Mouse (Mus musculus): ENCODE data around the gene Cldn20. TPM values are rescaled to one million over a fixed set of nuclear protein-coding genes. Genes with fewer than 3 reads are reported as not detected.

The Cldn20 gene
- polyA plus RNA-seq, 1 experiment from 2014 or later, result not detected

DNA sequence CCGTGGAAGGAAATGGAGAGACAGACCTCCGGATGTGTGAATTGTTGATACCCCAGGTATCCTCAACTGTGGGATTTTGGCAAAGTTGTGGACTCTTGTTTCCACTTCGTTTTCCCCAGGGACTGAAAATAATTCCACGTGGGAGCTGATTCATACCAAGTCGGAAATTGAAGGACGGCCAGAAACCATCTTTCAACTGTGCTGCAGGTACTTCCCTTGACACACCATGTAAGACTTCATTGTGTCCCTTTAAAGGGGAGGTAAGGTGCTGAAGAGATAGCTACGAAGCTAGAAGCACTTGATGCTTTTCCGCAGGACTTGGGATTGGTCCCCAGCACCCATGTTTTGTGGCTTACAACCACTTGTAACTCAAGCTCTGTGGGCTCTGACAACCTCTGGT, 16.5 kb upstream of the Cldn20 start:
- H3K27me3 ChIP-seq (ENCODE audit: insufficient read depth, low read length), result no peaks in the 10 kb centered on the region
- no peak for TF ChIP-seq EP300 (IDR thresholded peaks at IDR 0.05; ENCODE audit: low read depth)
- TF ChIP-seq CTCF (IDR thresholded peaks at IDR 0.05; ENCODE audit: low read depth), result no peak
- peaks cover 11% of the 10 kb centered on the region; the same call in 1 of the 2 replicates for H3K36me3 ChIP-seq (replicated peaks; ENCODE audit: insufficient read depth, low read length)
- H3K4me1 ChIP-seq (ENCODE audit: insufficient read depth), result no peaks in the 10 kb centered on the region
- no peak overlapping the region for H3K4me3 ChIP-seq (ENCODE audit: low read depth, low read length)
- no peak overlapping the region for H3K9ac ChIP-seq (replicated peaks)
- no peaks in the 10 kb centered on the region for H3K9me3 ChIP-seq (ENCODE audit: low read length)
- H3K27ac ChIP-seq (ENCODE audit: low read depth), result no peak overlapping the region
- DNase-seq, result no peak
- no peak overlapping the region for H3K4me2 ChIP-seq (ENCODE audit: low read depth, low read length)
- WGBS (ENCODE audit: insufficient replicate concordance), result 87% methylated on average over 8 of the region's 8 CpGs
- no peak for ATAC-seq

DNA sequence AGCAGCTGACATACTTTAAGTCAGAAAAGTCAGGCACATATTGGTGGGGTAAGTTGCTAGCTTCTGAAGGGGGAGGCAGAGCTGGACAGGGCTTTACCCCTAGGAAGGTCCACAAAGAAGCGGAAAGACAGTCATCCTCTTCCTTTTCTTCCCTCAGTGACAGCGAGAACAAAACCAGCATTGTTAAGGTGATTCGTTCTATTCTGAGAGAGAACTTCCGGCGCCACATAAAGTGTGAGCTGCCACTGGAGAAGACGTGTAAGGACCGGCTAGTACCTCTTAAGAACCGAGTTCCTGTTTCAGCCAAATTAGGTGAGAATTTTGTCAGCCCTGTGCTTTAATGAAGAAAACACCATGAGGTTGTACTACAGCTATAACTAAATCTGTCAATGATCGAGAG, 15.9 kb upstream of the Cldn20 start:
- H3K27ac ChIP-seq (ENCODE audit: low read depth), result no peak overlapping the region
- peaks cover 11% of the 10 kb centered on the region; the same call in 1 of the 2 replicates for H3K36me3 ChIP-seq (replicated peaks; ENCODE audit: insufficient read depth, low read length)
- H3K4me3 ChIP-seq (ENCODE audit: low read depth, low read length), result no peak overlapping the region
- no peak overlapping the region for H3K4me2 ChIP-seq (ENCODE audit: low read depth, low read length)
- ATAC-seq (no peak), DNase-seq (no peak)
- no peaks in the 10 kb centered on the region for H3K4me1 ChIP-seq (ENCODE audit: insufficient read depth)
- no peaks in the 10 kb centered on the region for H3K27me3 ChIP-seq (ENCODE audit: insufficient read depth, low read length)
- no peak overlapping the region for H3K9ac ChIP-seq (replicated peaks)
- WGBS (ENCODE audit: insufficient replicate concordance), result 80% methylated on average over 9 of the region's 9 CpGs
- no peak for TF ChIP-seq EP300 (IDR thresholded peaks at IDR 0.05; ENCODE audit: low read depth)
- TF ChIP-seq CTCF (IDR thresholded peaks at IDR 0.05; ENCODE audit: low read depth), result no peak
- H3K9me3 ChIP-seq (ENCODE audit: low read length), result no peaks in the 10 kb centered on the region

DNA sequence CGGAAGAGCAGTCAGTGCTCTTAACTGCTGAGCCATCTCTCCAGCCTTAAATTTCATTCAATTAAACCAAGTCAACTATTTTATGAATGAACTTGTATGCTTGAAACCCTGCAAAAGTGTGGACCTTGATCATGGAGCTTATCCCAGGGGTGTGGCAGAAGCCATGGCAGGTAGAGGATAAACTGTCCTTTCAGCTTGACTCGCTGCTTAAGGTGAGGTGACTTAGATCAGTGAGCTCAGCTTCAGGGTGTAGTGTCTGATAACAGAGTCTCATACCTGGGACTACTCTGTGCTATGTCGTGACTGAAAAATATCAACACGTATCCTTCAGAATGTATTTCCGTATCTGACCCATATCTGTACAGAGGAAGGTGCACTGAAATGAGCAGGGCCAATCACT, 12.0 kb upstream of the Cldn20 start:
- no peak overlapping the region for H3K4me2 ChIP-seq (ENCODE audit: low read depth, low read length)
- no peaks in the 10 kb centered on the region for H3K9me3 ChIP-seq (ENCODE audit: low read length)
- WGBS (ENCODE audit: insufficient replicate concordance), result 83% methylated on average over 5 of the region's 5 CpGs
- no peak overlapping the region for H3K27ac ChIP-seq (ENCODE audit: low read depth)
- no peak overlapping the region for H3K9ac ChIP-seq (replicated peaks)
- H3K36me3 ChIP-seq (replicated peaks; ENCODE audit: insufficient read depth, low read length), result peaks cover 11% of the 10 kb centered on the region; the same call in 1 of the 2 replicates
- H3K4me1 ChIP-seq (ENCODE audit: insufficient read depth), result no peaks in the 10 kb centered on the region
- ATAC-seq, result no peak
- TF ChIP-seq EP300 (IDR thresholded peaks at IDR 0.05; ENCODE audit: low read depth), result no peak
- no peak for TF ChIP-seq CTCF (IDR thresholded peaks at IDR 0.05; ENCODE audit: low read depth)
- no peak for DNase-seq
- H3K27me3 ChIP-seq (ENCODE audit: insufficient read depth, low read length), result no peaks in the 10 kb centered on the region
- H3K4me3 ChIP-seq (ENCODE audit: low read depth, low read length), result no peak overlapping the region

DNA sequence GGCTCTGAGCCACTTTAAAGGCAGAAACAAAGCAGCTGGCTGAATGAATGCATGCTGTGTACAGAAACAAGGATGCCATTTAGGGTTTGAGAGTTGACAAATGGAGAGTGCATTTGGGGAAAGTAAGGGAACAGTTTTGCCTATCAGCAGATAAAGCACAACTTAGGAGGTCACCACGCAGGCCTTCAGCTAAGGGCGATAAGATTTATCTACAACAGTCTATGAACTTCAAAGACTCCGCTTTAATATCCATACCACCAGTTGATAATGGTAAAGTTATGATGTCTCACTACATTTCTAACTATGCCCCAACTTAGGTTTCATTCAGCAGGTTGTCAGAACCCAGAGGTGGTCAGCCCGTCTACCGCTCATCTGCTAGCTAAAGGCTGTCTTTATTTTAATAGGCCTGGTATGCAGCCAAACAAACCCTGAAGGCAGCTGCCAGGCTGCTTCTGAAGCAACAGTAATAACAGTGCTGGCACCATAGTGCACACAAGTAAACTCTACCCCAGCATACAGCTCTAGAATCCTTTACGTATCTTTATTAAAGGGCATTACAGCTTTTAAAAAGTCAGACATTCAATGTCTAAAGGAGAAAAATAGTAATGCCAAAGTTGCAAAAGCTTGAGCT, 4.4 kb upstream of the Cldn20 start:
- Histone ChIP-seq H3K4me1 (ENCODE audit: insufficient read depth) (no peaks in the 10 kb centered on the region), H3K9me3 (ENCODE audit: low read length) (no peaks in the 10 kb centered on the region), H3K9ac (replicated peaks) (no peak overlapping the region), H3K4me2 (ENCODE audit: low read depth, low read length) (no peak overlapping the region), H3K27me3 (ENCODE audit: insufficient read depth, low read length) (no peaks in the 10 kb centered on the region), H3K27ac (ENCODE audit: low read depth) (no peak overlapping the region), H3K4me3 (ENCODE audit: low read depth, low read length) (no peak overlapping the region), H3K36me3 (replicated peaks; ENCODE audit: insufficient read depth, low read length) (no peaks in the 10 kb centered on the region; the same call in none of the 2 replicates)
- no peak for DNase-seq
- ATAC-seq, result no peak
- 67% methylated on average over 6 of the region's 6 CpGs for WGBS (ENCODE audit: insufficient replicate concordance)
- TF ChIP-seq CTCF (IDR thresholded peaks at IDR 0.05; ENCODE audit: low read depth) (no peak), EP300 (IDR thresholded peaks at IDR 0.05; ENCODE audit: low read depth) (no peak)

DNA sequence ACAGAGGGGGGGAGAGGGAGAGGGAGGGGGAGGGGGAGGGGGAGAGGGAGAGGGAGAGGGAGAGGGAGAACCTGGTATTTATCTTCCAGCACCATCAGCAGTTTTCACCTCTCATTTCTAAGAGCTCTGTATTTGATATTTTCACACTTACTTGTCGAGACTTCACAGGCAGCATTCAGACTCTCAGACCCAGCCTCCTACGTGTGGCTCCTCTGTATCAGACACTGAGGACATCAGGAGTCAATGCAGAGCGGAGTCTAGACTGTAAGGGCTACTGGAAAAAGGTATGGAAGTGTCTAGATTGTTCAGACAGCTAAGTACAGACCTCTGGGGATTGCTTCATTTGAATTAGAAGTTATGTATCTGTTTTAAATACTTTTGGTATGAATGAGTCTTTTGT, 2.8 kb upstream of the Cldn20 start:
- TF ChIP-seq EP300 (IDR thresholded peaks at IDR 0.05; ENCODE audit: low read depth), result no peak
- TF ChIP-seq CTCF (IDR thresholded peaks at IDR 0.05; ENCODE audit: low read depth), result no peak
- Histone ChIP-seq H3K4me3 (ENCODE audit: low read depth, low read length) (no peak overlapping the region), H3K4me1 (ENCODE audit: insufficient read depth) (no peaks in the 10 kb centered on the region), H3K36me3 (replicated peaks; ENCODE audit: insufficient read depth, low read length) (no peaks in the 10 kb centered on the region; the same call in none of the 2 replicates), H3K9ac (replicated peaks) (no peak overlapping the region), H3K9me3 (ENCODE audit: low read length) (no peaks in the 10 kb centered on the region), H3K4me2 (ENCODE audit: low read depth, low read length) (no peak overlapping the region), H3K27me3 (ENCODE audit: insufficient read depth, low read length) (no peaks in the 10 kb centered on the region), H3K27ac (ENCODE audit: low read depth) (no peak overlapping the region)
- DNase-seq, result no peak
- WGBS (ENCODE audit: insufficient replicate concordance), result 66% methylated on average over 3 of the region's 3 CpGs
- ATAC-seq, result no peak

DNA sequence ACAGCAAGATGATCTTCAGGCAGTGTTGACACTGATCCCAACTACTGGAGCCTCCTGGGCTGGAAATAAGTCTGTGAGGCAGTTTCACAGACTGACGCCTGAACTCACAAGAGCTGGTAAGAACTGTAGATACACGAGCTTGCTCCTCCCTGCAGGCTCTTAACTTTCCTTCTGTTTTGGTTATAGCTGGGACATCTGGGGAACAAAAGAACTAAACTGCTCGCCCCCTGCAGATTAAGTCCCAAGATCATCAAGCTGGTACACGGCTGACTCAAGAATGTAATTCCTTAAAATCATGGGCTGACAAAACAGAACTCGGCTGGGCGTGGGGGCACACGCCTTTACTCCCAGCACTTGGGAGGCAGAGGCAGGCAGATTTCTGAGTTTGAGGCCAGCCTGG, 1.8 kb upstream of the Cldn20 start:
- DNase-seq (no peak), ATAC-seq (no peak)
- Histone ChIP-seq H3K36me3 (replicated peaks; ENCODE audit: insufficient read depth, low read length) (no peaks in the 10 kb centered on the region; the same call in none of the 2 replicates), H3K4me2 (ENCODE audit: low read depth, low read length) (no peak overlapping the region), H3K27ac (ENCODE audit: low read depth) (no peak overlapping the region), H3K9me3 (ENCODE audit: low read length) (no peaks in the 10 kb centered on the region), H3K9ac (replicated peaks) (no peak overlapping the region), H3K4me1 (ENCODE audit: insufficient read depth) (no peaks in the 10 kb centered on the region), H3K4me3 (ENCODE audit: low read depth, low read length) (no peak overlapping the region), H3K27me3 (ENCODE audit: insufficient read depth, low read length) (no peaks in the 10 kb centered on the region)
- 81% methylated on average over 7 of the region's 7 CpGs for WGBS (ENCODE audit: insufficient replicate concordance)
- no peak for TF ChIP-seq CTCF (IDR thresholded peaks at IDR 0.05; ENCODE audit: low read depth)
- no peak for TF ChIP-seq EP300 (IDR thresholded peaks at IDR 0.05; ENCODE audit: low read depth)
